11 mouse cellular contexts compared by ENCODE assay signal in the genomic region with DNA sequence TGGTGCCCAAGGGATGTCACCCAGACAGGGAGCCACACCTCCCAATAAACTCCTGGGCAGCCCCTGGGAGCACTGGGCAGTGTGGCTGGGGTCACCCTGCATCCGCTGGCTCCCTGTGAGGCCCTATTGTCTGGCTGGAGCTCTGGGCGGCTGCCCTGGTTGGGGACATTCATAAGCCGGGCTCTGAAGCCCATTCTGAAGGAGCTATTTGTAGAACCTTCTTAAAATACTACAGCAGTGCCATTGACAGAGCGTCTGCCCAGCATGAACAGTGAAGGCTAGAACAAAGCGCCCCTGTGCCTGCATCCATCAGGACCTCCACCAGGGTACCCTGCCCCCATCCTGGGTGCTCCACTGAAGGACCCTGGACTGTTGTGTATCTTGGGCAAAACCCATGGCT.
DNase-seq lines count a peak whose midpoint lies in the region; ATAC-seq and TF ChIP-seq lines count a peak whose summit lies in the region.
"Had no signal": no experiment of that assay in that cellular context is flagged by ENCODE, and none has a peak within 500 bp of the region (broad histone marks: within the 10 kb centered on the region; RNA-seq: fewer than 3 reads in every experiment).

No protein-coding gene starts in this region.

- DNase-seq in heart, adult 11 months, result peak; percentile 93
- no peak for DNase-seq in heart, adult 8-10 months (ENCODE audit: low spot score)
- peak; percentile 34 to 47 for DNase-seq in layer of hippocampus, postnatal 14 days (ENCODE audit: low spot score in 2 of 2)
- no peak for DNase-seq in layer of hippocampus, adult 11-12 months (ENCODE audit: low spot score)
- DNase-seq in adrenal gland, postnatal 25 days, result no peak
- DNase-seq: cerebellum, adult 11-12 months; lung, adult 2 months had no signal

- H3K9ac ChIP-seq in heart, embryonic 12.5 days, result no peak overlapping the region
- H3K9ac ChIP-seq in liver, embryonic 12.5 days, result no peak overlapping the region
- H3K9ac ChIP-seq: hindbrain, embryonic 14.5 days had no signal

- H3K27me3 ChIP-seq in E14TG2a.4 (ENCODE audit: insufficient read depth, low read length), result peaks cover 8% of the 10 kb centered on the region
- 0 out of 2 replicates have a peak, but pooled peaks cover 5% of the 10 kb centered on the region for H3K27me3 ChIP-seq in heart, embryonic 12.5 days (replicated peaks)
- peaks cover 8% of the 10 kb centered on the region for H3K27me3 ChIP-seq in liver, embryonic 12.5 days (replicated peaks)

- H3K4me1 ChIP-seq in E14TG2a.4 (replicated peaks; ENCODE audit: low read depth, low read length), result peaks cover 74% of the 10 kb centered on the region
- peaks cover 26% of the 10 kb centered on the region for H3K4me1 ChIP-seq in heart, embryonic 12.5 days (replicated peaks)
- H3K4me1 ChIP-seq in liver, embryonic 12.5 days, result no peaks in the 10 kb centered on the region

- peak overlapping the region; percentile 45; the same call in 1 of the 2 replicates for H3K4me3 ChIP-seq in E14TG2a.4 (replicated peaks; ENCODE audit: low read length)
- no peak overlapping the region for H3K4me3 ChIP-seq in heart, embryonic 12.5 days
- no peak overlapping the region for H3K4me3 ChIP-seq in liver, embryonic 12.5 days

- no peak overlapping the region; the same call in 1 of the 2 replicates for H3K27ac ChIP-seq in heart, embryonic 12.5 days (ENCODE audit: poor library complexity, severe bottlenecking)
- no peak overlapping the region for H3K27ac ChIP-seq in liver, embryonic 12.5 days
- H3K27ac ChIP-seq: hindbrain, embryonic 14.5 days had no signal

- H3K9me3 ChIP-seq in E14TG2a.4 (ENCODE audit: low read length), result no peaks in the 10 kb centered on the region
- H3K9me3 ChIP-seq in heart, embryonic 12.5 days (replicated peaks), result no peaks in the 10 kb centered on the region
- no peaks in the 10 kb centered on the region for H3K9me3 ChIP-seq in liver, embryonic 12.5 days (replicated peaks)

- TF ChIP-seq CTCF in E14TG2a.4 (conservative IDR thresholded peaks at IDR 0.05; ENCODE audit: low read length), result no peak

- H3K36me3 ChIP-seq in E14TG2a.4 (ENCODE audit: insufficient read depth, low read length), result no peaks in the 10 kb centered on the region
- no peaks in the 10 kb centered on the region for H3K36me3 ChIP-seq in heart, embryonic 12.5 days
- H3K36me3 ChIP-seq in liver, embryonic 12.5 days, result no peaks in the 10 kb centered on the region

- WGBS in heart, embryonic 12.5 days, result 43% methylated on average over 5 of the region's 5 CpGs
- 58% methylated on average over 5 of the region's 5 CpGs for WGBS in liver, embryonic 12.5 days (ENCODE audit: insufficient replicate concordance)

- H3K4me2 ChIP-seq in heart, embryonic 12.5 days, result peak overlapping the region; percentile 9; the same call in 1 of the 2 replicates
- H3K4me2 ChIP-seq in liver, embryonic 12.5 days, result no peak overlapping the region
- H3K4me2 ChIP-seq: hindbrain, embryonic 14.5 days had no signal

- ATAC-seq in heart, embryonic 12.5 days (ENCODE audit: insufficient number of reproducible peaks, low FRiP score), result 0 out of 2 replicates have a peak, but pooled peaks have one; percentile 17
- no peak for ATAC-seq in liver, embryonic 12.5 days

Comparison
In these comparisons a context has a peak if more than half of its experiments do, and no peak if none do; other contexts are left out.
1. DNase-seq: peak in heart, adult 11 months (single experiment) and layer of hippocampus, postnatal 14 days (2 of 2); none in heart, adult 8-10 months (single experiment), layer of hippocampus, adult 11-12 months (single experiment) and adrenal gland, postnatal 25 days (single experiment).